Mouse (Mus musculus) urinary bladder, postnatal 4 days (tissue): ENCODE data around the gene Nipsnap3b.
A peak's percentile ranks its signal among the peaks of the same experiment; 100 is the strongest.

Experiments used
- DNase-seq, 2 experiments: peaks; one replicate each; pipeline ENCODE4 v3.0.0; 2021 to 2022; ENCODE audit warnings: low spot score in 2 of 2

Nipsnap3b gene

DNA sequence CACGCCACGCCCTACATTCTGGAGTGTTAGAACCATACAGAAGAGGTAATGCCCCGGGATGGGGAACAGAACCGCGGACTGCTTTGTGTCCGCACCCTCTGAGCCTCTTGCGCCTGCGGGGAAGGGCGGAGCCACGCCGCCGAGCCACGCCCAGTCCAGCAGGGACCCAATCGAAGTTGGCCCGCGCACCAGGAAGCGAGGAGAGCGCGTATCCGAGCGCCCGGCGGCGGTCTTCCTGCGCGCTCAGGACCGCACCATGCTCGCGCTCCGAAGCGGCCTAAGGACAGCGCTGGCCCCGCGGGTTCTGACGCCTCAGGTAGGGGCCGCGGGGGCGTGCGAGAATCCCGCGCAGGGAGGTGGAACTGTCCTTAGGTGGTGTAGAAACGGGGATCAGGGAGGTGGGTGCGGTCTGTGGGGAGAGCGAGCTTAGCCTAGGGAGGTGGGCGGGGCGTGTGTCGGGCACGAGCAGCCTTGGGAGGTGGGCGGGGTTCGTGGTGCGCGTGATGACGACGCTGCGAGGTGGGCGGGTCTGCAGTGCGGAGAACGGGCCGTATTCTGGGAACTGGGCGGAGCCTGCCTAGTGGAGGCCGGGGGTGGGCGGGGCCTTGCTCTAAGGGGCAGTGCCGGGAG, at the start of gene Nipsnap3b:
TSS of gene Nipsnap3b (plus strand) at position 149 of the 630 bp plus-strand sequence.
- DNase-seq, result peak; percentile 96 to 98

DNA sequence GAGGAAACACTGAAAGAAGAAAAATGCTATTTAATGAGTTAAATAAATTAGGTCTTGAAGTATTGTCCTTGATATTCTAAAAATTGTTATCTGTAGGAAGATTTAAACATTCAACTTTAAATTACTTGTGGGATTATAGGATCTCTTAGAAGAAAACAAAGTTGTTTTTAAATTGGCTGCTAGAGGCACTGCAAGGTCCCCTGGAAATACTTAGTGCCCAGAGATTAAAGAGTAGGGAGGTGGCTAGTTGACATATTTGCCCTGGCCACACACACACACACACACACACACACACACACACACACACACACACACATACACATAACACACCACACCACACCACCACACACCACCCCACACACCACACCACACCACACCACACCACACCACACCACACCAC, 47.4 kb upstream of the Nipsnap3b start, which contains the start of gene Olfr270:
TSS of gene Olfr270 (plus strand) at position 301 of the 400 bp plus-strand sequence.
- DNase-seq, result no peak

DNA sequence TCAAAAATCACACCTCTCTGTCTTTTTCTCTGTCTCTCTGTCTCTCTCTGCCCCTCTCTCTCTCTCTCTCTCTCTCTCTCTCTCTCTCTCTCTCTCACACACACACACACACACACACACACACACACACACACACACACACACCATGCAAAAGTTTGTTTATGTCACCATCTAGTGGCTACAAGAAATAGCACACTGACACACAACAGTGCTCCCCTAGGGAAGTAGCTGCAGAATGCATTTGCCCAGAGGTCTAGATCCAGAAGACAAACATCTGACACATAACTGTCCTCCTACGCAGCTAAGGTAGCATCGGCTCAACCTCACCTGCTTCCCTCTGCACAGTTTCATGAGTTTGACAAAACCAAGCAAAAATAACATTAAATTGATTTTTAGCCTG, 26.5 kb upstream of the Nipsnap3b start:
- no peak for DNase-seq

DNA sequence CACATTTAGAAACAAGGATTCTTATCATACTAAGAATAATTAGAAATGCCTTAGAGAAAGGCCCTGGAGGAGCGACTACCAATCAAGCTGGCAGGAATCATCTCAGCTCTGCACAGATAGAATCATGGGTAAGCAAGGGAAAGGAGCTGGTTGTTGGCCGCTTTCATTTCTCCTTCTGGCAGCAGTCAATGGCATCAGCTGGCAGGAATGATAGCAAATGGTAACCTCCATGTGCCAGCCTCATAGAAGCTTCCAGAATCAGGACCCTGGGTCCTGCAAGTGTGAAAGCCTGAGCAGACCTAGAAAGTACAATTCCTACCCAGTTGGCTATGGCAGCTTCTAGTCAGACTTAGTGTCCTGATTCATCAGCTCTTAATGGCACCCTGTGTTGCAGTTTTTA, 25.4 kb upstream of the Nipsnap3b start:
- DNase-seq, result no peak

DNA sequence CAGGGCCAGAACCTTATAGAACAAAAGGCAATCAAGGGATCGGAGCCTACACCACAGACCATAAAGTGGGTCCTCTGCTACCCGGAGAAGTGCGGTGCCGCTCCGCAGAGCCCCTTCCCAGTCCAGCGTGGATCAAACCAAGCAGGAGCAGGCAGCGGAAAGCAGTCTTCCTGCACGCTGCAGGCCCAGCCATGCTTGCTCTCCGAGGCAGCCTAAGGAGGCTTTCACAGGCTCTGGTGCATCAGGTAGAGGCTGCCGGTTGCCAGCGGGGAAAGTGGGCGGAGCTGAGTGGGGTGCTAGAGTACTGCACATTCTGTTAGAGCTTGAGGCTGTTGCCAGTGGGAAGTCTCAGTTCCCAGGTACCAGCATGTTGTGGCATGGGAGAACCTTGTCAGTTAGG, 22.4 kb upstream of the Nipsnap3b start, which contains the start of gene Nipsnap3a:
TSS of gene Nipsnap3a (plus strand) at position 25 of the 400 bp plus-strand sequence.
- no peak for DNase-seq

DNA sequence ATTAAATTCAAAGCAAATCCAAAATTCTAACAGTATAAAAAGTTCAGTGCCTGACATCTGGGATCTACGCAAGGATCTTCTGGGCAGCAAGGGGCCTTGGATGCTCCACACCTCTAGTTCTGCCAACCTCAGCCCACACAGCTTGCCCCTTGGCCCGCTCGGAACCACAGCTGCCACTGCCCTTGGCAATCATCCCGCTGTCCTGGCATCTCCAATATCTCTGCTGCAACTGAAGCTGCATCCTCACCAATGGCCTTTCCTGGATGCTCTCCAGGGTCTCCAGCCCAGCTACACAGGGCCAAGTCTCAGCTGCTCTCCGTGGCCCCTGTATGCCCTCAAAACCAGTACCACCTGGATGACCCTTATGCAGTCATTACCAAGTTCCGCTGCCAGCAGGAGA, 12.2 kb upstream of the Nipsnap3b start:
- DNase-seq, result no peak

DNA sequence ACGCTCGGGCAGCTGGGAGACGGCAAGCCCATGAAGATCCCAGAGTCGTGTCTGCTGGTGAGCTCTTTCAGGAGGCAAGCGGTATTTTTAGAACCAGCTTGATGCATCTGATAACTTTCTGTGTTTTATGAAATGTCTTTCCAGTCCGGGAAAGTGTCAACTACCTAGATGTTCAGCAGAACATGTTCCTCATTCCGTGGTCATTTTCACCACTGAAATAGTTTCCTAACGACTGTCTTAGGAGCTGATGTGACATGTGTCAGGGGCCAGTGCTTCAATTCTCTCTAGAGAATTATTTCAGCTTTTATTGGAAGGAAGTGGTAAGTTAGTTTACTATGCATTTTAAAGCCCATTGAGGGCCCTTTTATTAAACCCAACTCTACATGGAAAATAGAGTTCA, 11.5 kb upstream of the Nipsnap3b start:
- no peak for DNase-seq

DNA sequence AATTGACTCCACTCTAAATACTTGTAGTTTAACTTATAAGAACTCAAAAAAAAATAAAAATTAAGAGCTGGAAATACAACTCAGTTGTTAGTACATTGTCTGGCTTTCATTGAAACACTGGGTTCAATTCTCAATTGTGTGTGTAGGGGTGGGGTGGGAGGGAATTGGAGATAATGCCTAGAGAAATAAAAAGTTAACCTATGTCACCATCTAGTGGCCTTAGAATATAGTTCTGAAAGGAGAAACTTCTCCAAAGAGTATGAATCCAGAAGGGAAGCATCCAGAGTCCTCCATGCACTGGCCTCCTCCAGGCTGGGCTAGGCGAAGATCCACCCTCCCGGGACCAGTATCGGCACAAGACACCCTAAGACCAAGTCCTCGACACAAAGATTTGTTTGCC, 2.5 kb upstream of the Nipsnap3b start:
- no peak for DNase-seq

DNA sequence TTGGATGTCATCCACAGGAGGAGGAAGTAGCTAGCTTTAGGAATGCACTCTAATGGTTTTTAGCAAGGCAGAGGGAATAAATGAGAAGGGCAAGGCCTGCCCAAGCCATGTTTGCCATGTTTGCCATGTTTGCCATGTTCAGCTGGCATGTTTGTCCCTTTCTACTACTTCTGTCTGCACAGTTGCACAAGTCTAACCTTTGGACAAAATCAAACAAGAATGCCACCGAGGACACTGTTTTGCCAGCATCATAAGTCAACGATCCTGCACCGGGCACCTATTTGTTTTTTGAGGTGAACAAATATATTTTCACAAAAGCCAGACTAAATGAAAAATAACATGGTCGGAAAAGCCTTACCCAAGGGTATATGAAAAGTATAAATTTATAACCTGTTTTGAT, 1.8 kb upstream of the Nipsnap3b start:
- DNase-seq, result no peak

DNA sequence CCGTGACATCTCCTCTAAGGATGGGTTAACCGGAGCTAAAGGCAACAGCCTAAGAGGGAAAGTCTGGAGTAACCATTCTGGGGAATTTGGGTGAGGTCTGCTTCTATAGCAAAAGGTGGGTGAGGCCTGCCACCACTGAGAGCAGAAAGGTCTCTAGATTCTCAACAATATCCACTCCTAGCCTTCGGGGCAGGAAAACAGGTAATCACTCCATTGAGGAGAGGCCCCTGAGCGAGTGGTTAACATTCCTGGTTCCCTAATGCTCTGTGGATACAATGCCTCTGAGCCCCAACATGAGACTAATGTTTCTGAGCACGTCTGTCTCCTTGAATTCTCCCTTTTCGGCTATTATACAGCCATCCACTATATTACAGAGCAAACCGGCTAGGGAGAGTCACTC, 2.7 kb downstream of the Nipsnap3b start:
- DNase-seq, result no peak

DNA sequence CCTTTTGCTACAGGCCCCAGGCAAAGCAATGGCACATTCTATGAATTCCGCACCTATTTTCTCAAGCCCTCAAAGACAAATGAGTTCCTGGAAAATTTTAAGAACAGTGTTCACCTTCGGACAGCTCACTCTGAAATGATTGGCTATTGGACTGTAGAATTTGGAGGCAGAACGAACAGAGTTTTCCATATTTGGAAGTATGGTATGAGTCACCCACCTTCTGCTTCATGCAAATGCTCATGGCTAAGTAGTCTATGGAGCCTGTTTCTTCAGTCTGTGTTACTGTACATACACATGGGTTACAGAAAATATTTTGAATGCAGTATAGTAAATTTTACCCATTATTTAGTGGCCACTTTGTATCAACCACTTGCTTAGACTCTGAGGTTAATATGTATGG, 3.3 kb downstream of the Nipsnap3b start:
- no peak for DNase-seq

DNA sequence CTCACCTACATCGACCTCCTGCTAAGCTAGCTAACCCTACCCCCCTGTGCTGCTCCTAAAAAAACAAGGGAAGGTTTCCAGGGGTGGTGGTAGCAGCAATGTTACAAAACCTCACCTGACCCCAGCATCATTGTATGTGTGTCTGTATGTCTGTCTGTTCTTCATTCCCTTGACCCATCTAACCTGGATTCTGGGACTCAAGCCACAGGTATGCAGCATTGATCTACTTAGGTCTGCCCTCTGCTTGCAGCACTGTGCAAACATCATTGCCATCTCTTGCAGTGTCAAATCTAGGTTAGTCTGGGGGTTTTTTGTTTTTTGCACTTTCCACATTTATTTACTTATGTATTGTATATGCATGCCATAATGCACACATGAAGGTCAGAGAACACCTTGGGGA, 6.7 kb downstream of the Nipsnap3b start:
- no peak for DNase-seq

DNA sequence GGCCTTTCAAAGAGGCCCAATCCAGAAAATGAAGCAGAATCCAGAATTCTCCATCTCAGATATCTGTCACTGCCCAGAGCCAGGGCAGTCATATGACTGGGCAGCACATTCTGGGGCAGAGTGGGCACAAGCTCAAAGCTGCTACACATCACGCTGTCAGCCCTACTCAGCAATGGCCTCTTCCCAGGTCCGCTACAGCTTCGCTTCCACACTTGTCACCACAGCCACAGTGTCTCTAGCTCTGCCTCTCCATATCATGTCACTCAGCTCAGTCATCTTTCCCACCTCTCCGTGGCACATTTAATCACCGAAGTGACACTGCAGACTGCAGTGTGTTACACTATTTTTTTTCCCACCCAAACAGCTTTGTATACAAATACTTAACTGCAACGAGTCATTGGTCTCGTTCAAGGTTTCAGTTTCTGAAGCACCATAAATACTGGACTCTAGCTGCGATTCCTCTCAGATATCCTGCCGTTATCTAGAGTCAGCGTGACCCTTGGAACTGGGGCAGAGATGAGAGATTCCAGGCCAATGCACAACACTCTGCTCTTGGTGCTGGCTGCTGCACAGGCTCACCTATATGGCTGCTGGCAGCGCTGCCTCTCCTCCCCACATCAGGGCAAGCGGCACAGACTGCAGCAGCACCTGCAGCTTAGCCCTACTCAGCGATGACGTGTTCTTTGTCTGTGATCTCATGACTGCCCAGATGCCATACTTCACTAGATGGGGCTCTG, 11.7 kb downstream of the Nipsnap3b start:
- no peak for DNase-seq

DNA sequence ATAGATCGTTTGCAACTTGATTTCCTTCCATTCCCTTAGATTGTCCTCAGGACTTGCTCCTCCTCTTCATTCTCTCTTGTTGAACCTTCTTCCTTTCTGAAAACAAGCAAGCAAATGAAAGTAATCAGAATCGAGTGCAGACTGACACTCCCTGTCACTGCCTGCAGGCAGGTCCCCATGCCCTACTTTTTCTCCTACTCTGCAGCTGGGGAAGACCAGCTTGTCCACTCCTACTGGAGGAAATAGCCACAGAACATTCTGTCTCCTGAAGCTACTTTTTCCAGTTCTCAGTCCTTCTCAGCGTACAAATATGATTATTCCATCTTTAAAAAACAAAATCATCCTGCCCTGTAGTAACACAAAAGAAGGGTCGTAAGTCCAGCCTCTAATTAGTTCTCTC, 12.7 kb downstream of the Nipsnap3b start:
- DNase-seq, result no peak

DNA sequence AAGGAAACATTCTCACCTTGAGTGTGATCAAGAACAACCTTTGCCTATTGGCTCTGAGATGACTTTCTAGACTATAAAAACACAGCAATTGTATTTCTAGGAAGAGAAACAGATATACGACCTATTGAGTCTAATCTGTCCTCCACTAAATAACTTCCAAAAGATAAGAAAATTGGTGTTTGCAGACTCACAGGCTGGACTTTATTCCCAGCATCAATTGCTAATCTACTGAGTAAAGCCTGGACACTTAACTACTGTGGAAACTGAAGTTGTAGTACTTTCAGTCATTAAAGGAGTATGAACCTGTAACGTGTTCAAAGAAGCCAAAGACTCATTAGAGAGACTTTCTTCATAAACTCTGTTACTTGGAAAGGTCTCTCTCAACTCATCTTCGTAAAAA, 16.1 kb downstream of the Nipsnap3b start:
- DNase-seq, result no peak

DNA sequence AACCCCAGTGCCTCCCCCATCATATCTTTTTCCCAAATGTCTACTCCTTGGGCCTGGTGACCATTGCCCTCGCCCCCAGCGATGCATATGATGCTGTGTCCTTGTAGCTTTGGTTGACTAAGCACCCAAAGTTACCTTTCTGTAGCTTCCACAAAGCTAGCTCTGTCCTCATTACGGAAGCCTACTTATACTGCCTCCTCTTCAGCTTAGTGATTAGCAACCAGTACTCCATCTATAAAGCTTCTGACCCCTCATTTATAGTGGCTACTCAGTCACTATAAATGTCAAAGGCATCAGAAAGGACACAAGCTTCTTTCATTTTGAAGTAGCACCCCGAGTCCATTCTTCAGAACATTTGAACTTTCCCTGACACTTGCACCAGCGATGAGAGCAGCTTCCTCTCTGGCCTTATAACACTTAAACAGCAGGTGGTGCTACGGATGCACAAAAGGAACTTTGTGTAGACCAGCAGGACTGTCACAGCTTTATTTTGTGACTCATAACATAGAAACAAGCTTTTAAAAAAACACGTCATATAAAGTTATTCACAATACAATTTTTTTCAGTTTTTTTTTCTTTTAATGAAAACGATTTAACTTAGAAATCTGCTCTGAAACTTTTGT, 18.8 kb downstream of the Nipsnap3b start:
- no peak for DNase-seq

DNA sequence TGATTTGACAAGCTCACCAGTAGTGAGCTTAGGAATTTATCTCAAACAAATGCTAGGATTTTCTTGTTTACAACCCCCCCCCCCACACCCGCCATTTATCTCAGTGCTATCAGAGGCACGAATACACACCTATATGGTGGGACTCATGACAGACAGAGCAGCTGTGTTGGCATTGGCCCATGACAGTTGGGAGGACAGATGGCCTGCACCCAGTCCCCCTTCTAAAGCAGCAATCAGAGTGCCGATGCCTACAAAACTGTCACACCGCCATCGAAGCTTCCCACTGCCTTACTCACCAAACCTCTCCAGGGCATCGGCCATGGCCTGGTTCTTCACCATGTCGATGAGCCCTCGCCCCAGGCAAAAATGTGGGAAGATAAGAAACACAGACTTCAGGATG, 32.1 kb downstream of the Nipsnap3b start:
- no peak for DNase-seq

DNA sequence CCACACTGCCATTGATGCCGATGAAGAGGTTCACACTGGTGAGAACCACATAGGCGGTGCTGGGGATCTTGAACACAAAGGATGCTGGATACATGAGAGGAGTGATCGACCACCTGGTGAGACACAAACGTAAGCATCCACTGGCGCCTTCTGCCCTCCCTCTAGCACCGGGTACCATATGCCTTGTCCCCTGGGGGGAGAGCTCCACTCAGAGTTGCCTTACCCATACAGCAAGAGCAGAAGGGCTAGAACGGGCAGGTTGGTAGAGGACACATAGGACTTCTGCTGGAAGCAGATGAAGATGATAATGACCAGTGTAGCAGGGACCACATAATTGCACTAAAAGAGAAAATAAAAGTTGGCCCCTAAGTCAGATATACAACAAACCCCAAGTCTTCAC, 34.1 kb downstream of the Nipsnap3b start:
- no peak for DNase-seq

DNA sequence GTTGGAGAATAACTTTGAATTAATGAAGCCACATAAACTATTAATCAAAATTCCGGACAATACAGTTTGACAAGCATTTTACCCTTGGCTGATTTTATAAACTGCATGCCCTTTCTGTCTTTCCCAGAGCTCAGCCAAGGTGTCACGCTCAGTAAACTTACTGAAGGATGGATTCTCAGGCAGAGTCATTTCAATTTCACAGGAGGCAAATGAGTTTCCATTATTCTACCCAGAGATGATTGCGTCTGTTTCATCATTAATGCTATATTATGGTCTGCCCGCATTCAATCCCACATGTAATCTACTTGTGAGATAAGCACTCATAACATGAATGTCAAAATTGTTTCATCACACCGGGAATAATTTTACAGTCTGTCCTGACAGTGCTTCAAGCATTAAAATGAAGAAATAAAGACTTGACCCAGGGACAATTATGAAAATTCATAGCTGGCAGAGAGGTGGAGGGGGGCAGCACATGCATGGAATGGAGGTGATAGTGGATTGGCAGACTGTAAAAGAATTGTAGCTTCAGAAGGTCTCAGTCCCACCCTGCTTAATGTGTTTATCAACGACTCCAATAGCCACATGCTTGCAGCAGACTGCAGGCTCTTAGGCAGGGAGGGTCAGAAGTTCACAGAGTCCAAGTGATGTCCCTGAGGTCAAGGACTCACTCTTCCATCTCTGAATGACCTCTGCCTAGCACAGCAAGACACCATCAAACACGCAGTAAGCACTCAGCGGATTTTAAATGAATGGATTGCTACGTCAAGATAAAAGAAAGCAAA, 34.8 kb downstream of the Nipsnap3b start:
- DNase-seq, result peak in 1 of 2 experiments; percentile 3

DNA sequence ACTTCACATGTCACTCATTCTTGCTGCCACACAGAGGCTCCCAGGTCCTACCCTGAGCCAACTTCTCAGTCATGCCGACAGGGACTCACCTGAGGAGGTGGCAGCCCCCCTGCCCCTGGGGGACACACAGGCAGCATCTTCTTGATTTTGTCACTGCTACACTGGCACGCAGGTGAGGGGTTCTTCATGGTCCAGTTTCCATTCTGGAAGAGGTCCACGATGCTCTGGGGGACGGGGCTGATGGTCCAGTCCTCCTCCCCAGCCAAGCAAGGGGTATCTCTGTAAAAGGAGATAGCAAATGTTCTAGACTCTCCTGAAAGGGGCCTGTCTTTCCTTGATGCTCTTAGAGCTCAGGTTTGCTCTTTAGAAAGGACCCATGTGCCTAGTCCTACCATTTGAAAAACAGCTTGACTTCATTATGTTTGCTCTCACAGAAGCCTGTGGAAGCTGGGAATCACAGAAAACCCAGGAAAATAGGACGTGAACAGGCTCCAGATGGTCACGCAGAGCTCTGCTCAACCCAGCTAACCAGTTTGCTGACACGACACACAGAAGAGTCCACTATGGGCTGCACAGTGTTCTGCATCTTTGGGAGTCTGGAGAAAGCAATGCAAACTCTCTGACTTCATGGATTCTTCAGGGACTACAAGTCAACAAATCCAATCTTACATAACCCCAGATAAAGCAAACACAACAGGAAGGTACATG, 50.8 kb downstream of the Nipsnap3b start:
- DNase-seq, result no peak
